Mouse (Mus musculus) neural tube, embryonic 12.5 days (tissue): ENCODE results near the gene Prok1. TPM values are rescaled to one million over a fixed set of nuclear protein-coding genes. Genes with fewer than 3 reads are reported as not detected.

Source experiments
- ATAC-seq: fragments of 200-750 bp; cut with Nextera tagmentation; 2 replicates; pipeline ENCODE4 v1.8.0; 2017; ENCODE audit warnings: low read depth, mild to moderate bottlenecking, moderate TSS enrichment, moderate library complexity; ENCODE audit not compliant: low FRiP score
- H3K27ac ChIP-seq: fragments of 300-500 bp; sonication (generic); 2 replicates; pipeline ENCODE4 v1.5.1; 2016
- H3K27me3 ChIP-seq: fragments of 300-500 bp; sonication (generic); replicated peaks from 2 replicates; pipeline ENCODE4 v1.6.1; 2016; ENCODE audit warnings: mild to moderate bottlenecking
- H3K36me3 ChIP-seq: fragments of 300-500 bp; sonication (generic); 2 replicates; pipeline ENCODE4 v1.6.1; 2016; ENCODE audit warnings: mild to moderate bottlenecking
- H3K4me1 ChIP-seq: fragments of 300-500 bp; sonication (generic); 2 replicates; pipeline ENCODE4 v1.6.1; 2016
- H3K4me2 ChIP-seq: fragments of 300-500 bp; sonication (generic); replicated peaks from 2 replicates; pipeline ENCODE4 v1.6.1; 2016; ENCODE audit warnings: mild to moderate bottlenecking
- H3K4me3 ChIP-seq: fragments of 300-500 bp; sonication (generic); 2 replicates; pipeline ENCODE4 v1.5.1; 2016
- H3K9ac ChIP-seq: fragments of 300-500 bp; sonication (generic); 2 replicates; pipeline ENCODE4 v1.6.1; 2016; ENCODE audit warnings: mild to moderate bottlenecking
- H3K9me3 ChIP-seq: fragments of 300-500 bp; sonication (generic); 2 replicates; pipeline ENCODE4 v1.6.1; 2016; ENCODE audit warnings: mild to moderate bottlenecking
- WGBS: fragments of 180-500 bp; shearing (Covaris S2); methylation state at CpG from one replicate; pipeline ENCODE4 v1.1.7; 2016; 5-methylcytosine and 5-hydroxymethylcytosine counted together
- polyA plus RNA-seq: library from polyadenylated mRNA; unstranded; fragments of >200 nt; fragmentation: Nextera tagmentation; extraction: Ambion mirVana; gene quantifications from 2 replicates; pipeline ENCODE4 v1.2.1, GENCODE M21; 2016

The Prok1 gene
- polyA plus RNA-seq, 1 experiment from 2014 or later = not detected

DNA sequence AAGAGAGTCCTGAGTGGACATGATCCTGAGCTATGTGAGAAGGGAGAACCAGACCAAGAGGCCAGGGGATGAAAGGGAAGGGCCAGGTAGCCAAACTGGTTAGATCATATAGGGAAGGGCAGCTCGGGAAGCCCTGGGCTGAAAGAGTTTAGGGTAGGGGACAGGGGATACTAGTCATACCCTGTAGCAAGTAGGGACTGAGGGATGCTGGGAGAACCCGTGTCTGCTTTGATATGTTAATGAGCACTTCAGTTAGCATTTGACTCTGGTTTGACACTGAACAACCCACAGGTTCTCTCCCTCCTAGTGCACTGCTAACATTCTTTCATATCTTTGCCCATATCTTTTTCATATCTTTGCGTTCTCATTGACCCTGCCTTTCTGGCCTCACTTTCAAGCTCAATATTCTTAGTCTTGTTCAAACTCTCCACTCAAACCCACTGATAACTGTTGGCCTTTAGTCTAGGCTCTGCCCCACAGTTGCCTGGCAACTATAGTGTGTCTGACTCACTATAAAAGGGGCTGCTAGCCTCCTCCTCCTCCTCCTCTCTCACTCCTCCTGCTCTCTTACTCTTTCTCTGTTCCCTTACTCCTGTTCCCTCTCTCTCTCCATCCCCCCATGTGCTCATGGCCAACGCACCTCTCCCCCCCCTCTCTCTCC is 32.9 kb downstream of the Prok1 start:
- H3K36me3 ChIP-seq = no peaks in the 10 kb centered on the region
- no peaks in the 10 kb centered on the region for H3K9me3 ChIP-seq
- ATAC-seq = peak; percentile 31
- H3K27me3 ChIP-seq = no peaks in the 10 kb centered on the region
- peaks cover 21% of the 10 kb centered on the region for H3K4me1 ChIP-seq
- no peak overlapping the region for H3K9ac ChIP-seq
- H3K27ac ChIP-seq = no peak overlapping the region
- H3K4me3 ChIP-seq = no peak overlapping the region
- WGBS = 38% methylated on average over 4 of the region's 4 CpGs
- H3K4me2 ChIP-seq = no peak overlapping the region

GRCm38 (mm10) chr3:107205994-107206393 is 33.5 kb downstream of the Prok1 start:
- no peak overlapping the region for H3K4me3 ChIP-seq
- H3K27ac ChIP-seq = no peak overlapping the region
- no peak for ATAC-seq
- H3K36me3 ChIP-seq = no peaks in the 10 kb centered on the region
- H3K27me3 ChIP-seq = no peaks in the 10 kb centered on the region
- WGBS = 18% methylated on average over 4 of the region's 4 CpGs
- no peak overlapping the region for H3K9ac ChIP-seq
- H3K9me3 ChIP-seq = no peaks in the 10 kb centered on the region
- H3K4me2 ChIP-seq = no peak overlapping the region
- H3K4me1 ChIP-seq = peaks cover 21% of the 10 kb centered on the region

- Histone ChIP-seq H3K36me3 (no peaks in the 10 kb centered on the region), H3K9ac (no peak overlapping the region), H3K4me3 (no peak overlapping the region), H3K27ac (no peak overlapping the region), H3K9me3 (no peaks in the 10 kb centered on the region), H3K27me3 (no peaks in the 10 kb centered on the region), H3K4me2 (no peak overlapping the region), H3K4me1 (peaks cover 21% of the 10 kb centered on the region)
- ATAC-seq = no peak
Measured at GRCm38 (mm10) chr3:107205170-107205569, 34.3 kb downstream of the Prok1 start.

- no peaks in the 10 kb centered on the region for H3K9me3 ChIP-seq
- WGBS = 89% methylated on average over 3 of the region's 3 CpGs
Measured at GRCm38 (mm10) chr3:107204413-107204812, 35.1 kb downstream of the Prok1 start.

GRCm38 (mm10) chr3:107201310-107202180 is 38.0 kb downstream of the Prok1 start:
- ATAC-seq = no peak
- Histone ChIP-seq H3K36me3 (no peaks in the 10 kb centered on the region), H3K4me1 (peaks cover 3% of the 10 kb centered on the region), H3K9ac (no peak overlapping the region), H3K4me3 (no peak overlapping the region), H3K4me2 (no peak overlapping the region), H3K27me3 (no peaks in the 10 kb centered on the region), H3K9me3 (no peaks in the 10 kb centered on the region), H3K27ac (no peak overlapping the region)
- 35% methylated on average over 9 of the region's 9 CpGs for WGBS

More at GRCm38 (mm10) chr3:107204413-107204812, 35.1 kb downstream of the Prok1 start:
- Histone ChIP-seq H3K4me3 (no peak overlapping the region), H3K4me1 (peaks cover 21% of the 10 kb centered on the region), H3K4me2 (no peak overlapping the region), H3K9ac (no peak overlapping the region), H3K27me3 (no peaks in the 10 kb centered on the region), H3K36me3 (no peaks in the 10 kb centered on the region), H3K27ac (no peak overlapping the region)
- no peak for ATAC-seq

GRCm38 (mm10) chr3:107188226-107188899 is 51.1 kb downstream of the Prok1 start:
- Histone ChIP-seq H3K9me3 (no peaks in the 10 kb centered on the region), H3K27ac (no peak overlapping the region), H3K4me1 (no peaks in the 10 kb centered on the region), H3K4me2 (no peak overlapping the region), H3K9ac (no peak overlapping the region), H3K36me3 (no peaks in the 10 kb centered on the region), H3K27me3 (no peaks in the 10 kb centered on the region), H3K4me3 (no peak overlapping the region)
- peak; percentile 71; the same call in 1 of the 2 replicates for ATAC-seq
- 46% methylated on average over 6 of the region's 6 CpGs for WGBS

GRCm38 (mm10) chr3:107187022-107187421 is 52.5 kb downstream of the Prok1 start:
- no peaks in the 10 kb centered on the region for H3K27me3 ChIP-seq
- 84% methylated on average over 4 of the region's 4 CpGs for WGBS
- no peak overlapping the region for H3K4me2 ChIP-seq
- ATAC-seq = no peak
- no peaks in the 10 kb centered on the region for H3K9me3 ChIP-seq
- no peaks in the 10 kb centered on the region for H3K36me3 ChIP-seq
- H3K4me3 ChIP-seq = no peak overlapping the region
- no peak overlapping the region for H3K27ac ChIP-seq
- no peak overlapping the region for H3K9ac ChIP-seq
- no peaks in the 10 kb centered on the region for H3K4me1 ChIP-seq

- Histone ChIP-seq H3K27me3 (no peaks in the 10 kb centered on the region), H3K4me2 (no peak overlapping the region), H3K4me1 (no peaks in the 10 kb centered on the region), H3K9me3 (no peaks in the 10 kb centered on the region), H3K27ac (no peak overlapping the region), H3K9ac (no peak overlapping the region), H3K4me3 (no peak overlapping the region), H3K36me3 (no peaks in the 10 kb centered on the region)
- whole genome bisulfite sequencing = 80% methylated on average over 3 of the region's 3 CpGs
- no peak for ATAC-seq
Measured at GRCm38 (mm10) chr3:107185597-107185996, 53.9 kb downstream of the Prok1 start.

- no peak overlapping the region for H3K4me2 ChIP-seq
- WGBS = 84% methylated on average over 3 of the region's 3 CpGs
- ATAC-seq = no peak
- H3K27ac ChIP-seq = no peak overlapping the region
- H3K9me3 ChIP-seq = no peaks in the 10 kb centered on the region
- no peaks in the 10 kb centered on the region for H3K27me3 ChIP-seq
- H3K9ac ChIP-seq = no peak overlapping the region
- no peaks in the 10 kb centered on the region for H3K36me3 ChIP-seq
- no peaks in the 10 kb centered on the region for H3K4me1 ChIP-seq
- no peak overlapping the region for H3K4me3 ChIP-seq
Measured at GRCm38 (mm10) chr3:107183178-107183577, 56.3 kb downstream of the Prok1 start.

Other genes starting within 250 kb of the Prok1 start
- 4.0 and 4.6 TPM in 2 replicates for gene Kcna3, start 203.5 kb downstream of the Prok1 start, polyA plus RNA-seq
- 0.37 and 0.55 TPM in 2 replicates for gene Kcna2, start 138.6 kb downstream of the Prok1 start, polyA plus RNA-seq
- gene Kcna10, start 56.7 kb downstream of the Prok1 start, polyA plus RNA-seq = not detected in 2 replicates
- not detected in 2 replicates for gene Cym, start 18.0 kb downstream of the Prok1 start, polyA plus RNA-seq
- not detected in 2 replicates for gene A630076J17Rik, start 9.1 kb downstream of the Prok1 start, polyA plus RNA-seq
- 182 and 190 TPM in 2 replicates for gene Lamtor5, start 39.2 kb upstream of the Prok1 start, polyA plus RNA-seq
- 2.1 and 2.6 TPM in 2 replicates for gene Slc16a4, start 51.5 kb upstream of the Prok1 start, polyA plus RNA-seq
- gene Rbm15, start 94.0 kb upstream of the Prok1 start, polyA plus RNA-seq = 10.3 and 14.1 TPM in 2 replicates
- 0.45 and 0.71 TPM in 2 replicates for gene Kcnc4, start 219.8 kb upstream of the Prok1 start, polyA plus RNA-seq